Mouse (Mus musculus): ENCODE results near the gene Cbx4. TPM values are rescaled to one million over a fixed set of nuclear protein-coding genes. Genes with fewer than 3 reads are reported as not detected.
A peak's percentile ranks its signal among the peaks of the same experiment; 100 is the strongest.

Gene Cbx4
- polyA plus RNA-seq, 1 experiment from 2014 or later = 16.5 TPM

DNA sequence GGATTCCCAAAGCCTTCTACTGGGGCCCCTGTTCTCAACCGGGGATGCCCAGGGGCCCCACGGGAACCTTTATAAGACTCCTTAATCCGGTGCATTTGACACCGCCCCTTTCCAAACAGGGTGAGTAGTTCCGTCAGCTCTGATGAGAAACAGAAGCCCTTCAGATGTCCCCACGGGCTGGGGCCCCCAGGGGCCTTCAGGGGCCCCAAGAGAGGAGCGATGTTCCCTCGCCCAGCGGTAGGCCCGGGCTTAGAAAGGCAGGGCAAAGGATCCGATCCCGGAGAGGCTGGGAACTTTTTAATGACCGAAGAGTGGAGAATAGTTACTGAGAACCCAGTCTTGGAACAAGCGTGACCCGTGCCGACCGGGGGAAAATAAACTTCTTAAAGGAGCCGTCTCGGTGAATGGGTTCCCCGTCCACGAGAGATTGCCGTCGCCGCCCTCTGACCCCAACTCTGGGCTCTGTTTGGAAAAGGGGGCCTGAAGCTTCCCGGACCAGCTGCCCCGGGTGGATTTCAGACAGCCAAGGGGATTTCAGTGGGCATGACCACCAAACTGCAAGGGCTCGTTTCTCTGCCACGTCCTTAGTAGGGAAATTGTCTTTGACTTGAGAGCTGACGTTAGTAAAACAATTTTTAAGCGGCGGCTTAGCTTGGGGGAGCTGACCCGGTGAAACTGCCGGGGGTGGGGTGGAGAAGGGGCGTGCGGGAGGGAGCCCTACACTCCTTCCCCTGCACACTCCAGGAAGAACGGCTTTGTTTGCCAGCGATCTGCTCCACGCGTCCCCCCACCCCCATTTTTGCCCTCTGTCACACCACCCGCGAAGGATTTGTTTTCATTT lies 3.4 kb upstream of the Cbx4 start:
- no peak for ATAC-seq (replicated peaks)
- WGBS = 2% methylated on average over 41 of the region's 41 CpGs

DNA sequence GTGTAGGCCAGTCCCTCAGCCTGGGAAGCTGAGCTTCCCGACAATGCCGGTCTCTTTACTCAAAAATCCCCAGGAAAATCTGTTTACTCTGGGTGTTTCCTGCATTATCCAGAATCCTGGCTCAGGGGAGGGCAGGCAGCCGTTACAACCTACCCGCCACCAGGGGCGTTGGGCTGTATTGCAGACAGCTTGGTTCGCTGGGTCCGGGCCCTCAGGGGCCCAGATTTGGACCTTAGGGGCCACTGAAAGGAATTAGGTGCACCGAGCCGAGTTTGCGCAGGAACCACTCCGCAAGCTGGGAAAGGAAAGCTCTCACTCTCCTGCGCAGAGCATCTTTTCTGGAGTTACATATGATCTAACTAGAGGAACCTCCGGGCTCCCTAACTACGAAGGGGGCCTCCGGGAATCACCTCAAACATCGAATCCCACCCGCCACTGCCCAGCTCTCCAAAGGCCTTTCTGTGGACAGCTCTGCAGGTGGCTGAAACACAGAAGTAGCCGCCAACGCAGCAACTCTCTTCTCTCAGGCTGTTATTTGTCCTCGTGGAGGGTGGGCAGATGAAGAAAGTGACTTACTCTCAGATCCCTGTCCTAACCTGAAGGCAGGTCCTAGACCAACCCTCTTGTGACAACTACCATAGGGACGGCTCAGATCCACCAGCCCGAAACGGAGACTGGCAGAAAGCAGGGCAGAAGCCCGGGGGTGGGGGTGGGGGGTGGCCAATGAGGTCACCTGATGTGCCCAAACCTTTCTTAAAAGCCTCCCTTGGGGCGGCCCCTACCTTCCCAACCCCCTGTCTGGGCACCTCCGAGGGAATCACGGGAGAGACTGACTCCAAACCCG lies 2.6 kb upstream of the Cbx4 start:
- Histone ChIP-seq H3K27ac (replicated peaks) (no peak overlapping the region), H3K27me3 (peaks cover 31% of the 10 kb centered on the region), H3K4me3 (no peak overlapping the region), H3K9me3 (no peaks in the 10 kb centered on the region), H3K4me1 (peaks cover 47% of the 10 kb centered on the region), H3K4me2 (replicated peaks) (no peak overlapping the region), H3K9ac (replicated peaks) (no peak overlapping the region), H3K36me3 (no peaks in the 10 kb centered on the region)
- 2% methylated on average over 28 of the region's 28 CpGs for WGBS
- ATAC-seq (replicated peaks) = no peak

More for the DNA sequence above, 3.4 kb upstream of the Cbx4 start:
- H3K9ac ChIP-seq (replicated peaks) = peak overlapping the region; percentile 60
- no peaks in the 10 kb centered on the region for H3K36me3 ChIP-seq
- no peak overlapping the region for H3K27ac ChIP-seq (replicated peaks)
- peaks cover 31% of the 10 kb centered on the region for H3K27me3 ChIP-seq
- H3K9me3 ChIP-seq = no peaks in the 10 kb centered on the region
- H3K4me3 ChIP-seq = peak overlapping the region; percentile 52
- peak overlapping the region; percentile 94 for H3K4me2 ChIP-seq (replicated peaks)
- peaks cover 39% of the 10 kb centered on the region for H3K4me1 ChIP-seq

- no peak overlapping the region for H3K4me2 ChIP-seq (replicated peaks)
- no peaks in the 10 kb centered on the region for H3K36me3 ChIP-seq
- H3K9ac ChIP-seq (replicated peaks) = no peak overlapping the region
- no peak overlapping the region for H3K27ac ChIP-seq (replicated peaks)
- H3K4me1 ChIP-seq = peaks cover 58% of the 10 kb centered on the region
- H3K4me3 ChIP-seq = peak overlapping the region; percentile 4; the same call in 1 of the 2 replicates
- ATAC-seq (replicated peaks) = no peak
- 6% methylated on average over 35 of the region's 35 CpGs for WGBS
- peaks cover 31% of the 10 kb centered on the region for H3K27me3 ChIP-seq
- H3K9me3 ChIP-seq = no peaks in the 10 kb centered on the region
Measured at GRCm38 (mm10) chr11:119087301-119088082, 1.5 kb upstream of the Cbx4 start.

GRCm38 (mm10) chr11:119085279-119086062 lies 550 bp downstream of the Cbx4 start:
- Histone ChIP-seq H3K9me3 (no peaks in the 10 kb centered on the region), H3K36me3 (peaks cover 18% of the 10 kb centered on the region; the same call in 1 of the 2 replicates), H3K27me3 (peaks cover 41% of the 10 kb centered on the region), H3K4me2 (replicated peaks) (peak overlapping the region; percentile 65), H3K27ac (replicated peaks) (peak overlapping the region; percentile 100), H3K4me1 (peaks cover 70% of the 10 kb centered on the region), H3K4me3 (peak overlapping the region; percentile 91), H3K9ac (replicated peaks) (peak overlapping the region; percentile 92)
- WGBS = under 1% methylated on average over 65 of the region's 66 CpGs
- peak; percentile 62 for ATAC-seq (replicated peaks)

DNA sequence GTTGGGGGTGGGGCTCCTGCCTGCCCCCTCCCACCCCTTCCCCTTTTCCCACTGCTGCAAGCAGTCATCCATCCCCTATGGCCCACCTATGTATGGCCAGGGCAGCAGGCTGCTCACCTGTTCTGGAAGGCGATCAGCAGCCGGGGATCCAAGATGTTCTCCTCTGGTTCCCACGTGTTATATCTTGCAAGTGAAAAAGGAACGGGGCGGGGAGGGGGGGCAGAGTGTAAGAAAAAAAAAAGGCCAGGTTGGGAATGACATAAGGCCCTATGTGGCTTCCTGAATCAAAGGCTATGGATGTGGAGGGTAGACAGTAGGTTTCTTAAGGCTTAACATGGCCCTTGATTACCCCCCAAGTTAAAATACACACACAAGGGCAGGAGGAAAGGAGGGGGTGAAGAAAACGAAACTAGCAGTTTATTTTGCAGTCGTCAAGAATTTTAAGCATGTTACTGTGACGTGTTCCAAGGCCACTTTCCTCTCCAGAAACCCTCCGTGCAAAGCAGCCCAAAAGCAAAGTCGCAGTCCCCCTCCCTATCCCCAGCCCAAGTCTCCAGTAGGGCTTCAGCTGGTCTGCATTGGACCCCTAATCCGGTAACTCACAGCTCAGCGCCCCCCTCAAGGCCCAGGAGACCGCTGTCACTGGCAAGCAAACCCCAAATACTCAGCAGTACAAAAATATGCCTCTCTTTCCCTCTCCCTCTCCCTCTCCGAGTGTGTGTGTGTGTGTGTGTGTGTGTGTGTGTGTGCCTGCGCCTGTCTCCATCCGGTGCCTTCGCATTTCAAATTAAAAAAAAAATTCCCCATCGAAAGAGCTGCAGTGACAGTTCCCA lies 1.4 kb downstream of the Cbx4 start:
- WGBS = 3% methylated on average over 18 of the region's 18 CpGs
- peaks cover 69% of the 10 kb centered on the region for H3K4me1 ChIP-seq
- peak overlapping the region; percentile 100 for H3K27ac ChIP-seq (replicated peaks)
- H3K36me3 ChIP-seq = peaks cover 19% of the 10 kb centered on the region; the same call in 1 of the 2 replicates
- peak overlapping the region; percentile 65 for H3K4me2 ChIP-seq (replicated peaks)
- H3K9ac ChIP-seq (replicated peaks) = peak overlapping the region; percentile 92
- no peak for ATAC-seq (replicated peaks)
- no peaks in the 10 kb centered on the region for H3K9me3 ChIP-seq
- H3K4me3 ChIP-seq = peak overlapping the region; percentile 91
- peaks cover 39% of the 10 kb centered on the region for H3K27me3 ChIP-seq

- Histone ChIP-seq H3K9ac (replicated peaks) (peak overlapping the region; percentile 92), H3K4me1 (peaks cover 72% of the 10 kb centered on the region), H3K4me3 (peak overlapping the region; percentile 91), H3K9me3 (no peaks in the 10 kb centered on the region), H3K4me2 (replicated peaks) (peak overlapping the region; percentile 65), H3K36me3 (peaks cover 19% of the 10 kb centered on the region; the same call in 1 of the 2 replicates), H3K27me3 (peaks cover 32% of the 10 kb centered on the region), H3K27ac (replicated peaks) (peak overlapping the region; percentile 100)
- 4% methylated on average over 28 of the region's 28 CpGs for WGBS
- ATAC-seq (replicated peaks) = no peak
Measured at GRCm38 (mm10) chr11:119083724-119084445, 2.1 kb downstream of the Cbx4 start.

DNA sequence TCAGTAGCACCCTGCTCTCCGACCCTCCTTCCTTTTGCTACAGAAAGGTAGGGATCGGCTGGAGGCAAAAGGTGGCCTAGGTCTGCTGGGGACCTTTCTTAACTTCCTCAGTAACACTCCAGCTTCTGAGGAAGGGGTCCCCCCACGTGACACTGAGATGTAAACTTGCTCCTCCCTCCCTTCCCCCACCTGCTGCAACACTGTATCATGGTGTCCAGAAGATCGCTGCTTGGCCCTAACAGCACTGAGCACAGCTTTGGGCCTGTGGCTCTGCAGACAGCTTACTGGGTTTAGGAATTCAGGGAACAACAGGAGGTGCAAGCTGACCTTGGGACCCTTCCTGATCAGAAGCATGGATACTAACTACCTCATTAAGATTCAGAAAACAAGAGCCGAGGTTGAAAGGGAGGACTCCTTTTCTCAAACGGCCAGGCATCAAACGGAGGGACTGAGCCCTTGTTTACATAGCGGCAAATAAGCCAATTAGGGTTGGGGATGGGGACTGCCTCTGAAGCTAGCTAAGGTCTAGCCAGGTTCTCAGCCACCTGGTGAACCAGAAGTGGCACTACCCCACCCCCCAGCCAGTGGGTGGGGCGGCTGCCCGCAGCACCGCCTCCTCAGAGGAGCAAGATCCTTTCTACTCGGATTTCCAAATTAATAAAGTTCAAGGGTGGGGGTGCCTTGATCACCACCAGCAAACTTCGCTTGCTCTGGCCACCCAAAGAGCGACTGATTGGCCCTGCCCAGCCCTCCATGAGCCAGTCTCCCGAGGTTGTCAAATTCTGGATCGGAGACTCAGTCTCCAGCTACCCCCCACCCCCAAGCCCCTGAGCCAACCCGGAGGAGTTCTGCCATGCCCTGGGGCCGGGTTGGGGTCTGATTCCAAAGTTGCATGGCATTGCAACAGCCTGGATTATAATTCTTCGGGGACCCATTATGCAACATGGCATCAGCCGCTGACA lies 3.1 kb downstream of the Cbx4 start:
- Histone ChIP-seq H3K36me3 (peaks cover 19% of the 10 kb centered on the region; the same call in 1 of the 2 replicates), H3K27ac (replicated peaks) (no peak overlapping the region), H3K9me3 (no peaks in the 10 kb centered on the region), H3K4me3 (peak overlapping the region; percentile 91), H3K9ac (replicated peaks) (peak overlapping the region; percentile 12; the same call in 1 of the 2 replicates), H3K4me1 (peaks cover 81% of the 10 kb centered on the region), H3K4me2 (replicated peaks) (peak overlapping the region; percentile 65), H3K27me3 (peaks cover 22% of the 10 kb centered on the region)
- 12% methylated on average over 20 of the region's 20 CpGs for WGBS
- no peak for ATAC-seq (replicated peaks)

DNA sequence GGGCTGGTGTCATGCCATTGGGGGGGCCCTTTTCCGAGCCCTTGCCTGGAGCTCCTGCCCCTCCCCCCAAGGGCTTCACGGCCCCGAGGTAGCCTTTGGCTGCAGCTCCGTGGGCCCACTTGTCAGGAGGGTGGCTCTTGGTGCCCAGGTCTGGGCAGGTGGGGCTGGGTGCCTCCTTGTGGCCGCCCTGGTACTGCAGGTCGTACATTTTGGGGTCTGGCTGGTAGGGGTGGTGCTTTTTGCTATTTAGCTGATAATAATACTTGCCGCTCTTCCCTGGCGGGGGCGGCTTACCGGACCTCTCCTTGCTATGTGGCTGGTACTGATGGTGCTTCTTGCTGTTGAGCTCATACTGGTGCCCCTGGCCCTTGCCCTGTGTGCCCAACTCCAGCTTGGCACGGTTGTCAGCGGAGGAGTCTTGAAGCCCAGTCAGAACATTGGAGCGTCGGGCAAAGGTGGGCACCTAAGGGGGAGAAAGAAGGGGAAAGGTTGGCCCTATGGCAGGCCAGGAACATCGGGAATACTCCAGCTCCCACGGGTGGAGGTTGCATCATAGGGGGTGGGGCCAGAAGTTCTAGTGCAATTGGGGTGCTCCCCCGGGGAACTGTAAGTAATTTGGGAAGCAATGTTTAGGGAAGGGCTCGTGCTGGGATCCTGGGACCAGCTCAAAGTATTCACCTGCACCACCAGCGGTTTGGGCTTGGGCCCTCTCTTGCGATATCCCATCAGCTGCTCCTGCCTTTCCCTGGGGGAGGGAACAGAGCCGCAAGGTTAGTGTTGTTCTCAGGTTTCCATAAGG lies 4.0 kb downstream of the Cbx4 start:
- Histone ChIP-seq H3K4me3 (no peak overlapping the region), H3K36me3 (peaks cover 19% of the 10 kb centered on the region; the same call in 1 of the 2 replicates), H3K9me3 (no peaks in the 10 kb centered on the region), H3K9ac (replicated peaks) (0 out of 2 replicates have a peak overlapping the region, but pooled peaks have one; percentile 12), H3K4me1 (peaks cover 76% of the 10 kb centered on the region), H3K27me3 (peaks cover 13% of the 10 kb centered on the region), H3K27ac (replicated peaks) (no peak overlapping the region), H3K4me2 (replicated peaks) (peak overlapping the region; percentile 22; the same call in 1 of the 2 replicates)
- no peak for ATAC-seq (replicated peaks)
- 24% methylated on average over 21 of the region's 21 CpGs for WGBS

Data from forebrain, embryonic 15.5 days (tissue).